Mouse (Mus musculus): ENCODE data around the gene Ms4a6b.

- TF ChIP-seq CHD1 (IDR thresholded peaks at IDR 0.05; ENCODE audit: low read depth, low read length) (no peak), MEF2A (IDR thresholded peaks at IDR 0.05; ENCODE audit: extremely low read depth, insufficient replicate concordance, low read depth, low read length, poor library complexity, severe bottlenecking) (no peak), SIN3A (IDR thresholded peaks at IDR 0.05; ENCODE audit: low read length) (no peak)
Observed at GRCm38 (mm10) chr19:11520146-11520545, 3.8 kb downstream of the Ms4a6b start.

Measured in MEL (cell line).